ENCODE assay signal across 13 mouse cellular contexts in genomic region chr7:135848170-135848569, GRCm38 (mm10).
DNase-seq lines count a peak whose midpoint lies in the region; ATAC-seq and TF ChIP-seq lines count a peak whose summit lies in the region.
"Had no signal": no experiment of that assay in that cellular context is flagged by ENCODE, and none has a peak within 500 bp of the region (broad histone marks: within the 10 kb centered on the region; RNA-seq: fewer than 3 reads in every experiment).

No protein-coding gene starts in this region.

- TF ChIP-seq EP300 in stomach, postnatal 0 days (optimal IDR thresholded peaks at IDR 0.05): no peak

- H3K4me1 ChIP-seq in heart, embryonic 16.5 days (ENCODE audit: control insufficient read depth, insufficient read depth, low read length): no peaks in the 10 kb centered on the region
- H3K4me1 ChIP-seq in stomach, embryonic 15.5 days: peaks cover under 1% of the 10 kb centered on the region; the same call in 1 of the 2 replicates
- H3K4me1 ChIP-seq in stomach, postnatal 0 days (replicated peaks; ENCODE audit: control insufficient read depth, insufficient read depth): no peaks in the 10 kb centered on the region
- peaks cover 59% of the 10 kb centered on the region for H3K4me1 ChIP-seq in limb, embryonic 12.5 days (replicated peaks)

- no peak overlapping the region for H3K4me2 ChIP-seq in heart, embryonic 16.5 days (ENCODE audit: low read depth, low read length)
- H3K4me2 ChIP-seq in stomach, embryonic 15.5 days: no peak overlapping the region
- H3K4me2 ChIP-seq in stomach, postnatal 0 days (replicated peaks; ENCODE audit: low read depth): no peak overlapping the region
- peak overlapping the region; percentile 5; the same call in 1 of the 2 replicates for H3K4me2 ChIP-seq in limb, embryonic 12.5 days
- H3K4me2 ChIP-seq: heart, embryonic 11.5 days; hindbrain, embryonic 13.5 days; midbrain, embryonic 11.5 days had no signal

- 62% methylated on average over 4 of the region's 4 CpGs for WGBS in heart, embryonic 16.5 days
- WGBS in stomach, embryonic 15.5 days: 35% methylated on average over 4 of the region's 4 CpGs
- WGBS in stomach, postnatal 0 days: 49% methylated on average over 4 of the region's 4 CpGs
- 5% methylated on average over 4 of the region's 4 CpGs for WGBS in limb, embryonic 12.5 days

- intact Hi-C loops in heart, postnatal 14 days (cut with DNase I): no loop called here

- H3K27me3 ChIP-seq in heart, embryonic 16.5 days (ENCODE audit: control insufficient read depth, insufficient read depth, low read length): peaks cover 13% of the 10 kb centered on the region
- H3K27me3 ChIP-seq in stomach, embryonic 15.5 days (replicated peaks): 0 out of 2 replicates have a peak, but pooled peaks cover 2% of the 10 kb centered on the region
- H3K27me3 ChIP-seq in stomach, postnatal 0 days (ENCODE audit: control insufficient read depth, insufficient read depth, low read length): no peaks in the 10 kb centered on the region
- H3K27me3 ChIP-seq in limb, embryonic 12.5 days: peaks cover 31% of the 10 kb centered on the region

- H3K9ac ChIP-seq in heart, embryonic 16.5 days (ENCODE audit: low read length): no peak overlapping the region
- H3K9ac ChIP-seq in stomach, embryonic 15.5 days: no peak overlapping the region
- H3K9ac ChIP-seq in stomach, postnatal 0 days (ENCODE audit: low read length): no peak overlapping the region
- no peak overlapping the region for H3K9ac ChIP-seq in limb, embryonic 12.5 days (replicated peaks)
- H3K9ac ChIP-seq: hindbrain, embryonic 13.5 days had no signal

- 0 out of 2 replicates have a peak overlapping the region, but pooled peaks have one; percentile 12 for H3K27ac ChIP-seq in heart, embryonic 16.5 days (ENCODE audit: low read length)
- H3K27ac ChIP-seq in stomach, embryonic 15.5 days: peak overlapping the region; percentile 60
- no peak overlapping the region for H3K27ac ChIP-seq in stomach, postnatal 0 days (replicated peaks)
- peak overlapping the region; percentile 77 for H3K27ac ChIP-seq in limb, embryonic 12.5 days

- DNase-seq in heart, postnatal 14 days: no peak
- DNase-seq in stomach, postnatal 0 days (ENCODE audit: low spot score): no peak
- no peak for DNase-seq in liver
- DNase-seq in layer of hippocampus, postnatal 10 days (ENCODE audit: low spot score in 2 of 2): no peak
- DNase-seq: adrenal gland, postnatal 25 days; left cerebral cortex, postnatal 4 days had no signal

- no peaks in the 10 kb centered on the region for H3K9me3 ChIP-seq in heart, embryonic 16.5 days (replicated peaks; ENCODE audit: control insufficient read depth, low read length)
- no peaks in the 10 kb centered on the region for H3K9me3 ChIP-seq in stomach, embryonic 15.5 days
- no peaks in the 10 kb centered on the region for H3K9me3 ChIP-seq in stomach, postnatal 0 days (ENCODE audit: control insufficient read depth, low read length)
- no peaks in the 10 kb centered on the region for H3K9me3 ChIP-seq in limb, embryonic 12.5 days
- H3K9me3 ChIP-seq: hindbrain, embryonic 13.5 days had no signal

- H3K36me3 ChIP-seq in heart, embryonic 16.5 days (ENCODE audit: control insufficient read depth, insufficient read depth): no peaks in the 10 kb centered on the region
- no peaks in the 10 kb centered on the region for H3K36me3 ChIP-seq in stomach, embryonic 15.5 days
- H3K36me3 ChIP-seq in stomach, postnatal 0 days (ENCODE audit: control insufficient read depth, insufficient read depth, low read length): no peaks in the 10 kb centered on the region
- no peaks in the 10 kb centered on the region for H3K36me3 ChIP-seq in limb, embryonic 12.5 days
- H3K36me3 ChIP-seq: hindbrain, embryonic 13.5 days had no signal

- H3K4me3 ChIP-seq in heart, embryonic 16.5 days (ENCODE audit: low read length): no peak overlapping the region
- no peak overlapping the region for H3K4me3 ChIP-seq in stomach, embryonic 15.5 days (replicated peaks)
- no peak overlapping the region for H3K4me3 ChIP-seq in stomach, postnatal 0 days (ENCODE audit: low read depth, low read length)
- H3K4me3 ChIP-seq in limb, embryonic 12.5 days (replicated peaks): no peak overlapping the region
- H3K4me3 ChIP-seq: hindbrain, embryonic 13.5 days had no signal

- TF ChIP-seq CTCF in stomach, postnatal 0 days (IDR thresholded peaks at IDR 0.05; ENCODE audit: low read depth): no peak

- no peak for ATAC-seq in heart, embryonic 16.5 days (replicated peaks; ENCODE audit: extremely low read depth, insufficient read depth, low FRiP score)
- ATAC-seq in stomach, embryonic 15.5 days (ENCODE audit: insufficient read depth, low FRiP score, low read depth): no peak
- no peak for ATAC-seq in stomach, postnatal 0 days (ENCODE audit: low FRiP score, low TSS enrichment)
- ATAC-seq in limb, embryonic 12.5 days (ENCODE audit: insufficient number of reproducible peaks, insufficient read depth, low FRiP score, low TSS enrichment, low read depth): peak; percentile 70; the same call in 1 of the 2 replicates
- ATAC-seq: lung, postnatal 0 days had no signal
